Mouse (Mus musculus) cortical plate, adult 2 months (tissue): ENCODE measurements around the gene Cldn4.

ENCODE experiments used
- CTCF ChIP-seq: fragments of 200-500 bp; IDR thresholded peaks from 2 replicates; pipeline ENCODE4 v1.5.1; 2011; ENCODE audit warnings: mild to moderate bottlenecking, control low read depth, low read length; ENCODE audit not compliant: insufficient read depth; ENCODE audit errors: extremely low read depth
- POLR2A ChIP-seq: fragments of 200-500 bp; IDR thresholded peaks from 2 replicates; pipeline ENCODE4 v1.6.1; 2011; ENCODE audit warnings: mild to moderate bottlenecking, low read length, control low read depth; ENCODE audit not compliant: insufficient read depth; ENCODE audit errors: extremely low read depth

GRCm38 (mm10) chr5:134939069-134939468 lies 7.7 kb downstream of the Cldn4 start:
- TF ChIP-seq CTCF (no peak), POLR2A (no peak)
